Mouse (Mus musculus) adrenal gland, postnatal 10 days (tissue): Measurements from ENCODE around the gene Lrrc71. TPM values are rescaled to one million over a fixed set of nuclear protein-coding genes. Genes with fewer than 3 reads are reported as not detected.

Source experiments
- DNase-seq: peaks from one replicate; pipeline ENCODE4 v3.0.0; 2021; ENCODE audit warnings: mixed read lengths
- total RNA-seq, 2 experiments: library from RNA; stranded (reverse); gene quantifications; 2 replicates each; pipeline ENCODE4 v1.2.3; 2021

Lrrc71 gene
- total RNA-seq, 2 experiments from 2014 or later, result 0.24 to 0.58 TPM

- DNase-seq, result peak; percentile 80
These were observed 15.4 kb upstream of the Lrrc71 start for GRCm38 (mm10) chr3:87763683-87764289.

GRCm38 (mm10) chr3:87763202-87763601, 14.8 kb upstream of the Lrrc71 start:
- no peak for DNase-seq

- DNase-seq, result no peak
These were observed 13.3 kb upstream of the Lrrc71 start for GRCm38 (mm10) chr3:87761408-87762375.

GRCm38 (mm10) chr3:87758641-87759040, 10.2 kb upstream of the Lrrc71 start:
- DNase-seq, result no peak

GRCm38 (mm10) chr3:87756488-87756887, 8.1 kb upstream of the Lrrc71 start:
- DNase-seq, result no peak

GRCm38 (mm10) chr3:87755964-87756363, 7.5 kb upstream of the Lrrc71 start:
- DNase-seq, result peak; percentile 96

- no peak for DNase-seq
These were observed 5.4 kb upstream of the Lrrc71 start for GRCm38 (mm10) chr3:87753829-87754228.

- DNase-seq, result no peak
These were observed 4.1 kb upstream of the Lrrc71 start for GRCm38 (mm10) chr3:87752567-87752966.

GRCm38 (mm10) chr3:87749977-87750376, 1.6 kb upstream of the Lrrc71 start:
- DNase-seq, result no peak

- peak; percentile 77 for DNase-seq
These were observed 611 bp upstream of the Lrrc71 start for GRCm38 (mm10) chr3:87749036-87749435.

GRCm38 (mm10) chr3:87745036-87745659, 3.3 kb downstream of the Lrrc71 start:
- no peak for DNase-seq

- no peak for DNase-seq
These were observed 4.5 kb downstream of the Lrrc71 start for GRCm38 (mm10) chr3:87743927-87744326.

- DNase-seq, result no peak
These were observed 5.7 kb downstream of the Lrrc71 start for GRCm38 (mm10) chr3:87742735-87743134.

- no peak for DNase-seq
These were observed 6.4 kb downstream of the Lrrc71 start for GRCm38 (mm10) chr3:87742013-87742412.

- peak; percentile 55 for DNase-seq
These were observed 9.5 kb downstream of the Lrrc71 start for GRCm38 (mm10) chr3:87738906-87739305.

- DNase-seq, result no peak
These were observed 13.1 kb downstream of the Lrrc71 start for GRCm38 (mm10) chr3:87735335-87735734.

- DNase-seq, result peak; percentile 65
These were observed 14.3 kb downstream of the Lrrc71 start for GRCm38 (mm10) chr3:87733984-87734761.

- DNase-seq, result peak; percentile 77
These were observed 15.3 kb downstream of the Lrrc71 start for GRCm38 (mm10) chr3:87733098-87733497.

- DNase-seq, result no peak
These were observed 19.7 kb downstream of the Lrrc71 start for GRCm38 (mm10) chr3:87728696-87729095.

GRCm38 (mm10) chr3:87726191-87726590, 22.2 kb downstream of the Lrrc71 start:
- no peak for DNase-seq

- DNase-seq, result no peak
These were observed 22.8 kb downstream of the Lrrc71 start for GRCm38 (mm10) chr3:87725396-87726160.
